Mouse (Mus musculus) left cerebral cortex, postnatal 4 days (tissue): Measurements from ENCODE around the gene C130026I21Rik. TPM values are rescaled to one million over a fixed set of nuclear protein-coding genes. Genes with fewer than 3 reads are reported as not detected.

Source experiments
- DNase-seq: peaks from one replicate; pipeline ENCODE4 v3.0.0-alpha.2; 2022
- intact Hi-C: fragments of 180-260 bp; cut with DNase I; formaldehyde crosslinking; loops from one replicate; pipeline ENCODE4 v1.15.1; 2025
- microRNA-seq: library from miRNA; unstranded; fragments of <30 nt; microRNA quantifications from one replicate; pipeline ENCODE4 v1.2.0, GENCODE M21; 2022
- total RNA-seq, 2 experiments: library from RNA; stranded (reverse); gene quantifications; 2 replicates each; pipeline ENCODE4 v1.2.3; 2021

C130026I21Rik gene
- total RNA-seq, 2 experiments from 2014 or later: 0.66 to 1.1 TPM

- intact Hi-C loops: no loop called here
- DNase-seq: no peak
These were observed 324.4 kb downstream of the C130026I21Rik start for GRCm38 (mm10) chr1:84945950-84946349.

DNA sequence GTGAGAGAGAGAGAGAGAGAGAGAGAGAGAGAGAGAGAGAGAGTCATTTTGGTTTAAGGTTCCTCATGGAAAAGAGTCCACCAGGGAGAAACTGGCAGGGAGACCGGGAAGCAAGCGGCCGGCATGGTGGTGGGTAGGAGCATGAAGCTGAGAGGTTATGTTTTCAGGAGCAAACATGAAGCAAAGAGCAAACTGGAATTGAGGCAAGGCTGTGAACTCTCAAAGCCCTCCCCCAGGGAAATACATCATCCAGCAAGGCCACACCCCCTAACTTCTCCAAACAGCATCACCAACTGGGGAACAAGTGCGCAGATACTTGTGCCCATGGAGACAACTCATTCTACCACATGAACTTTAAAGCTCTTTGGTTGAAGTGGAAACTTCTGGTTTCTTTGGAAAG is 326.8 kb downstream of the C130026I21Rik start:
- no peak for DNase-seq
- intact Hi-C loops: no loop called here

Small RNAs within 50 kb of the gene (microRNA-seq; reads per million reads assigned to microRNA genes)
- not detected for gene Gm27907

Other genes with a start within 250 kb of the C130026I21Rik start
- gene Gm10553, start 170.4 kb downstream of the C130026I21Rik start, total RNA-seq: not detected
- not detected for gene A530032D15Rik, start 160.7 kb downstream of the C130026I21Rik start, total RNA-seq